Mouse (Mus musculus) embryonic facial prominence, embryonic 14.5 days (tissue): ENCODE data around the gene Pfdn6. TPM values are rescaled to one million over a fixed set of nuclear protein-coding genes. Genes with fewer than 3 reads are reported as not detected.
A peak's percentile ranks its signal among the peaks of the same experiment; 100 is the strongest.
"Not testable (repeated sequence)": the region's sequence is repeated elsewhere in the genome, so short reads cannot be mapped to it uniquely, and the experiment has no call there.

Source experiments
- ATAC-seq: fragments of 200-750 bp; cut with Nextera tagmentation; 2 replicates; pipeline ENCODE4 v1.8.0; 2017; ENCODE audit warnings: low read depth, moderate number of reproducible peaks, moderate TSS enrichment
- DNase-seq: peaks from one replicate; pipeline ENCODE4 v3.0.0-alpha.2; 2015; ENCODE audit warnings: low spot score
- H3K27ac ChIP-seq: fragments of 300-500 bp; sonication (generic); replicated peaks from 2 replicates; pipeline ENCODE4 v1.5.1; 2014; ENCODE audit warnings: low read depth, mild to moderate bottlenecking, low read length, moderate library complexity
- H3K27me3 ChIP-seq: fragments of 300-500 bp; sonication (generic); replicated peaks from 2 replicates; pipeline ENCODE4 v1.6.1; 2014; ENCODE audit warnings: low read length; ENCODE audit not compliant: control insufficient read depth, insufficient read depth
- H3K36me3 ChIP-seq: fragments of 300-500 bp; sonication (generic); 2 replicates; pipeline ENCODE4 v1.6.1; 2014; ENCODE audit warnings: low read length, mixed read lengths; ENCODE audit not compliant: control insufficient read depth, insufficient read depth
- H3K4me1 ChIP-seq: fragments of 300-500 bp; sonication (generic); 2 replicates; pipeline ENCODE4 v1.6.1; 2014; ENCODE audit warnings: antibody characterized with exemption, low read length; ENCODE audit not compliant: control insufficient read depth, insufficient read depth
- H3K4me2 ChIP-seq: fragments of 300-500 bp; sonication (generic); 2 replicates; pipeline ENCODE4 v1.6.1; 2014; ENCODE audit warnings: low read depth, mild to moderate bottlenecking, low read length, moderate library complexity, mixed read lengths
- H3K4me3 ChIP-seq: fragments of 300-500 bp; sonication (generic); 2 replicates; pipeline ENCODE4 v1.5.1; 2014; ENCODE audit warnings: low read depth, mild to moderate bottlenecking, low read length
- H3K9ac ChIP-seq: fragments of 300-500 bp; sonication (generic); 2 replicates; pipeline ENCODE4 v1.6.1; 2014; ENCODE audit warnings: low read depth, mild to moderate bottlenecking, low read length, moderate library complexity, mixed read lengths
- H3K9me3 ChIP-seq: fragments of 300-500 bp; sonication (generic); 2 replicates; pipeline ENCODE4 v1.6.1; 2016; ENCODE audit warnings: low read length; ENCODE audit not compliant: control insufficient read depth
- WGBS: fragments of 180-500 bp; shearing (Covaris S2); extraction: QIAGEN DNeasy Blood & Tissue Kit; methylation state at CpG from one replicate; pipeline ENCODE4 v1.1.7; 2014; 5-methylcytosine and 5-hydroxymethylcytosine counted together
- polyA plus RNA-seq: library from polyadenylated mRNA; unstranded; fragments of >200 nt; fragmentation: Nextera tagmentation; extraction: Ambion mirVana; gene quantifications from 2 replicates; pipeline ENCODE4 v1.2.1, GENCODE M21; 2014

Pfdn6 gene
- 122 and 124 TPM in 2 replicates for polyA plus RNA-seq

GRCm38 (mm10) chr17:33940206-33940805 lies at the start of gene Pfdn6, which contains the start of gene Wdr46:
Pfdn6 (minus strand) TSS chr17:33940343.
Wdr46 (plus strand) TSS chr17:33940660.
- no peaks in the 10 kb centered on the region for H3K9me3 ChIP-seq
- H3K27me3 ChIP-seq = no peaks in the 10 kb centered on the region
- peak within 1 kb of the TSS; percentile 87 for H3K4me3 ChIP-seq
- H3K9ac ChIP-seq = peak within 1 kb of the TSS; percentile 79
- H3K4me1 ChIP-seq = peaks cover 12% of the 10 kb centered on the region
- H3K4me2 ChIP-seq = peak within 1 kb of the TSS; percentile 89
- under 1% methylated on average over 36 of the region's 36 CpGs for WGBS
- H3K27ac ChIP-seq = no peak within 1 kb of the TSS
- ATAC-seq = peak; percentile 93
- peaks cover 61% of the 10 kb centered on the region for H3K36me3 ChIP-seq
- peak; percentile 96 for DNase-seq

- H3K9me3 ChIP-seq, ATAC-seq, H3K4me1 ChIP-seq, H3K36me3 ChIP-seq, H3K27ac ChIP-seq, H3K9ac ChIP-seq, DNase-seq: not testable (repeated sequence)
- Histone ChIP-seq H3K27me3 (peaks cover 34% of the 10 kb centered on the region), H3K4me2 (peak overlapping the region; percentile 62), H3K4me3 (peak overlapping the region; percentile 49; the same call in 1 of the 2 replicates)
- WGBS = 12% methylated on average over 8 of the region's 8 CpGs
Observed at GRCm38 (mm10) chr17:33982136-33982535, 42.0 kb upstream of the Pfdn6 start.

- Histone ChIP-seq H3K4me2 (peak overlapping the region; percentile 62), H3K27ac (peak overlapping the region; percentile 90), H3K4me3 (peak overlapping the region; percentile 49), H3K9ac (peak overlapping the region; percentile 60), H3K27me3 (peaks cover 42% of the 10 kb centered on the region)
- 2% methylated on average over 27 of the region's 27 CpGs for WGBS
- not testable (repeated sequence) for H3K4me1 ChIP-seq, H3K9me3 ChIP-seq, H3K36me3 ChIP-seq
- DNase-seq (peak; percentile 99), ATAC-seq (peak; percentile 93)
Observed at GRCm38 (mm10) chr17:33981192-33981909, 41.2 kb upstream of the Pfdn6 start.

- Histone ChIP-seq H3K27ac (0 out of 2 replicates have a peak overlapping the region, but pooled peaks have one; percentile 21), H3K4me2 (peak overlapping the region; percentile 62; the same call in 1 of the 2 replicates), H3K9ac (no peak overlapping the region), H3K4me3 (peak overlapping the region; percentile 49; the same call in 1 of the 2 replicates), H3K4me1 (peaks cover 6% of the 10 kb centered on the region), H3K27me3 (peaks cover 48% of the 10 kb centered on the region), H3K36me3 (no peaks in the 10 kb centered on the region), H3K9me3 (no peaks in the 10 kb centered on the region)
- ATAC-seq = no peak
- 75% methylated on average over 19 of the region's 19 CpGs for WGBS
- DNase-seq = no peak
Observed at GRCm38 (mm10) chr17:33980181-33981035, 40.3 kb upstream of the Pfdn6 start.

- H3K9me3 ChIP-seq = no peaks in the 10 kb centered on the region
- no peaks in the 10 kb centered on the region for H3K36me3 ChIP-seq
- WGBS = 71% methylated on average over 6 of the region's 6 CpGs
- no peak overlapping the region for H3K27ac ChIP-seq
- H3K9ac ChIP-seq = no peak overlapping the region
- H3K4me2 ChIP-seq = no peak overlapping the region
- DNase-seq (no peak), ATAC-seq (no peak)
- H3K4me3 ChIP-seq = no peak overlapping the region
- peaks cover 6% of the 10 kb centered on the region for H3K4me1 ChIP-seq
- peaks cover 50% of the 10 kb centered on the region for H3K27me3 ChIP-seq
Observed at GRCm38 (mm10) chr17:33979512-33980050, 39.4 kb upstream of the Pfdn6 start.

- WGBS = 0% methylated on average over 11 of the region's 17 CpGs
- no peak for ATAC-seq
- Histone ChIP-seq H3K9ac (peak overlapping the region; percentile 41), H3K4me3 (peak overlapping the region; percentile 33), H3K4me1 (peaks cover 6% of the 10 kb centered on the region), H3K27me3 (peaks cover 50% of the 10 kb centered on the region), H3K4me2 (peak overlapping the region; percentile 54), H3K36me3 (no peaks in the 10 kb centered on the region), H3K9me3 (no peaks in the 10 kb centered on the region), H3K27ac (no peak overlapping the region)
- DNase-seq = peak; percentile 44
Observed at GRCm38 (mm10) chr17:33978631-33979031, 38.5 kb upstream of the Pfdn6 start.

GRCm38 (mm10) chr17:33977861-33978557 lies 37.9 kb upstream of the Pfdn6 start:
- DNase-seq (no peak), ATAC-seq (no peak)
- Histone ChIP-seq H3K27ac (no peak overlapping the region), H3K27me3 (peaks cover 50% of the 10 kb centered on the region), H3K4me3 (peak overlapping the region; percentile 33), H3K36me3 (no peaks in the 10 kb centered on the region), H3K9me3 (no peaks in the 10 kb centered on the region), H3K4me2 (peak overlapping the region; percentile 54), H3K9ac (peak overlapping the region; percentile 41), H3K4me1 (peaks cover 6% of the 10 kb centered on the region)
- 3% methylated on average over 54 of the region's 57 CpGs for WGBS
